ENCODE assay signal across 16 mouse cellular contexts in the genomic region with DNA sequence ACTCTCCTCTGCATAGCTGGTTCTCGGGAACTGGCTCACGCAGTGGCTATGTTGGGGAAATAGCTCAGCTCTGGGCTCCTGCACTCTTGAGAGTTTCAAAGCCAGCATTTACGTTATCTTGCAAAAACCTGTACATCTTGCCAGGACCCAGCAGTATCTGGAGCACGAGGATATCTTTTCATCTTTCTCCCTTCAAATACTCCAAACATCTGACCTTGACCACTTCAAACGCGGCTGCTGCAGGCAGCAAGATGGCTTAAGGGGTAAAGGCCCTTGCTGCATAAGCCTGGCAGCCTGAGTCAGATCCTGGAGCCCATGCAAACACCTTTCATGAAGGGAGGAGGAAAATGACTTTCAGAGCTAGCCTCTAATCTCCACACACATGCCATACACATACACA.
"Had no signal": no experiment of that assay in that cellular context is flagged by ENCODE, and none has a peak within 500 bp of the region (broad histone marks: within the 10 kb centered on the region; RNA-seq: fewer than 3 reads in every experiment).

No protein-coding gene starts in this region.

- H3K27ac ChIP-seq: kidney, postnatal 0 days; limb, embryonic 12.5 days; liver, embryonic 13.5 days; lung, embryonic 15.5 days; macrophage; stomach, embryonic 15.5 days had no signal

- H3K27me3 ChIP-seq: limb, embryonic 12.5 days; liver, embryonic 13.5 days; lung, embryonic 15.5 days; stomach, embryonic 15.5 days had no signal

- H3K36me3 ChIP-seq: limb, embryonic 12.5 days; liver, embryonic 13.5 days; lung, embryonic 15.5 days; stomach, embryonic 15.5 days had no signal

- H3K4me1 ChIP-seq: limb, embryonic 12.5 days; lung, embryonic 15.5 days; stomach, embryonic 15.5 days had no signal

- H3K9me3 ChIP-seq: limb, embryonic 12.5 days; liver, embryonic 13.5 days; lung, embryonic 15.5 days; stomach, embryonic 15.5 days had no signal

- H3K4me2 ChIP-seq: limb, embryonic 12.5 days; liver, embryonic 13.5 days; lung, embryonic 15.5 days; stomach, embryonic 15.5 days had no signal

- ATAC-seq: liver, postnatal 0 days had no signal

- DNase-seq: kidney, adult 8-10 months; kidney, postnatal 36 days; layer of hippocampus, adult 9-11 months; layer of hippocampus, postnatal 36 days; liver; liver, embryonic 13.5 days; liver, postnatal 0 days; lung, postnatal 14 days; right cerebral cortex, postnatal 14 days; thymus, adult 2 months; thymus, postnatal 25 days had no signal

- H3K9ac ChIP-seq: limb, embryonic 12.5 days; liver, embryonic 13.5 days; liver, postnatal 0 days; lung, embryonic 15.5 days; stomach, embryonic 15.5 days had no signal

- H3K4me3 ChIP-seq: limb, embryonic 12.5 days; liver, embryonic 13.5 days; lung, embryonic 15.5 days; stomach, embryonic 15.5 days had no signal
